Mouse (Mus musculus) megakaryocyte, embryonic 14.5 days (primary cell): ENCODE results near the gene Rhobtb3.

Source experiments
- FLI1 ChIP-seq: IDR thresholded peaks from 2 replicates; pipeline ENCODE4 v1.6.1; 2012; ENCODE audit warnings: low read length, inconsistent platforms, mixed read lengths
- GATA1 ChIP-seq: IDR thresholded peaks from 3 replicates; pipeline ENCODE4 v1.6.1; 2012; ENCODE audit warnings: mixed read lengths, low read length, inconsistent platforms, borderline replicate concordance

GRCm38 (mm10) chr13:75950295-75950694, 6.6 kb upstream of the Rhobtb3 start:
- TF ChIP-seq GATA1 (no peak), FLI1 (no peak)
